Mouse (Mus musculus): ENCODE measurements around the gene Morn1. TPM values are rescaled to one million over a fixed set of nuclear protein-coding genes. Genes with fewer than 3 reads are reported as not detected.

The Morn1 gene
- polyA plus RNA-seq (2012; rRNA removed) = 7.7 and 10.2 TPM in 2 replicates

GRCm38 (mm10) chr4:155086108-155087024 is at the start of gene Morn1, which contains the start of gene Rer1:
Gene Morn1 (plus strand): TSS chr4:155086577.
Gene Rer1 (minus strand): TSS chr4:155086382.
- peak; percentile 77 for DNase-seq (ENCODE audit: low read depth)

- no peak for DNase-seq (ENCODE audit: low read depth)
These were observed 46.2 kb upstream of the Morn1 start for GRCm38 (mm10) chr4:155040197-155040596.

GRCm38 (mm10) chr4:155040696-155041095 is 45.7 kb upstream of the Morn1 start:
- DNase-seq (ENCODE audit: low read depth) = no peak

GRCm38 (mm10) chr4:155042606-155043288 is 43.6 kb upstream of the Morn1 start:
- no peak for DNase-seq (ENCODE audit: low read depth)

GRCm38 (mm10) chr4:155043289-155043625 is 43.1 kb upstream of the Morn1 start:
- DNase-seq (ENCODE audit: low read depth) = no peak

- no peak for DNase-seq (ENCODE audit: low read depth)
These were observed 39.7 kb upstream of the Morn1 start for GRCm38 (mm10) chr4:155046636-155047035.

GRCm38 (mm10) chr4:155050116-155050515 is 36.3 kb upstream of the Morn1 start:
- no peak for DNase-seq (ENCODE audit: low read depth)

- DNase-seq (ENCODE audit: low read depth) = no peak
These were observed 29.7 kb upstream of the Morn1 start, which contains the start of gene Plch2 for GRCm38 (mm10) chr4:155056724-155057123. Gene Plch2 (minus strand): TSS chr4:155056784.

GRCm38 (mm10) chr4:155058325-155058724 is 28.1 kb upstream of the Morn1 start:
- DNase-seq (ENCODE audit: low read depth) = no peak

GRCm38 (mm10) chr4:155063895-155064294 is 22.5 kb upstream of the Morn1 start:
- no peak for DNase-seq (ENCODE audit: low read depth)

GRCm38 (mm10) chr4:155064474-155064873 is 21.9 kb upstream of the Morn1 start:
- DNase-seq (ENCODE audit: low read depth) = no peak

- no peak for DNase-seq (ENCODE audit: low read depth)
These were observed 20.2 kb upstream of the Morn1 start for GRCm38 (mm10) chr4:155065970-155066833.

- DNase-seq (ENCODE audit: low read depth) = no peak
These were observed 19.4 kb upstream of the Morn1 start, which contains the start of gene Pex10 for GRCm38 (mm10) chr4:155066834-155067522. Gene Pex10 (plus strand): TSS chr4:155067016.

- no peak for DNase-seq (ENCODE audit: low read depth)
These were observed 17.9 kb upstream of the Morn1 start for GRCm38 (mm10) chr4:155068357-155068972.

GRCm38 (mm10) chr4:155069191-155069590 is 17.2 kb upstream of the Morn1 start:
- DNase-seq (ENCODE audit: low read depth) = no peak

- DNase-seq (ENCODE audit: low read depth) = no peak
These were observed 16.2 kb upstream of the Morn1 start for GRCm38 (mm10) chr4:155070199-155070598.

- no peak for DNase-seq (ENCODE audit: low read depth)
These were observed 15.5 kb upstream of the Morn1 start for GRCm38 (mm10) chr4:155070921-155071320.

GRCm38 (mm10) chr4:155074418-155074817 is 12.0 kb upstream of the Morn1 start:
- no peak for DNase-seq (ENCODE audit: low read depth)

- DNase-seq (ENCODE audit: low read depth) = no peak
These were observed 11.2 kb upstream of the Morn1 start for GRCm38 (mm10) chr4:155075137-155075536.

- DNase-seq (ENCODE audit: low read depth) = no peak
These were observed 10.6 kb upstream of the Morn1 start for GRCm38 (mm10) chr4:155075813-155076212.

- no peak for DNase-seq (ENCODE audit: low read depth)
These were observed 9.7 kb upstream of the Morn1 start for GRCm38 (mm10) chr4:155076677-155077076.
